Mouse (Mus musculus) urinary bladder, postnatal 4 days (tissue): ENCODE data around the gene Pptc7.
A peak's percentile ranks its signal among the peaks of the same experiment; 100 is the strongest.
"Not testable (repeated sequence)": the region's sequence is repeated elsewhere in the genome, so short reads cannot be mapped to it uniquely, and the experiment has no call there.

ENCODE experiments used
- DNase-seq, 2 experiments: peaks; one replicate each; pipeline ENCODE4 v3.0.0; 2021 to 2022; ENCODE audit warnings: low spot score in 2 of 2

The Pptc7 gene

DNA sequence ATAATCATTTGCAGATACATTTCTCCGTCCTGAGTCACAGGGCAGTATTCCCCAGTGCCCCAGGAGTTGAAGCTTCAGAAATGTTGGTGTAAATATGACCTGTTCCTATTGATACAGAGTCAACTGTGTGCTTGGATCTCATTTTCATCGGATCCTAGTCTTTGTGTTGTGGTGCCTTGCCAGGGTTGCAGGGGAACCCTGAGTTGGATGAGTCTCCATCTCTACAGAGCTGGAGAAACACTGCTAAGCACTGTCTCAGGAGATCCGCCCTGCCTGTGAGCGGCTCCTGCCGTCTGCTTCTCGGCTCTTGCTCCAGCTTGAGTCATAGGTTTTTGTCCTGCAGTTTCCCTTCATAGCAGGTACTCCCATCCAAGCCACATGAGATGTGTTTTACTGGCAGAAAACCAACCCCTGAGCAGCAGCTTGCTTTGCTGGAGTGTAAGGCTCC is 15.9 kb downstream of the Pptc7 start:
- no peak for DNase-seq

GRCm38 (mm10) chr5:122302810-122303745 is 18.9 kb downstream of the Pptc7 start:
- DNase-seq = no peak

DNA sequence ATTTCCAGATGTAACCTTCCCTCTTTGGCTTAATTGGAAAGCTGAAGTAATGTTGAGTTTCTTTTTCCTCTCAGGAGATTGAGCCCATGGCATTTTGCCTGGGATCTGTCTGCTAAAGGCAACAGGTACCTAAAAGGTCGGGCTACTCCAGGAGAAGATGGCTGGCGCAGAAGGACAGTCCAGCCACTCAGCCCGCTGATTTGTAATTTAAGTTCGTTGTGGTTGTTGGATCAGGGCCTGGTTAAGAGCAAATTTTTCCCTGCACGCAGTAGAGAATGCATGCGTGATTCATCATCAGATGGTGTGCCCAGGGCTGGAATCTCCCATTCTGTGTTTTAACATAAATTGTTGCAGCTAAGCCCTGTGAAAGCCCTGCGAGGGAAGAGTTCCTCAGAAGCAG is 19.8 kb downstream of the Pptc7 start:
- DNase-seq = no peak

DNA sequence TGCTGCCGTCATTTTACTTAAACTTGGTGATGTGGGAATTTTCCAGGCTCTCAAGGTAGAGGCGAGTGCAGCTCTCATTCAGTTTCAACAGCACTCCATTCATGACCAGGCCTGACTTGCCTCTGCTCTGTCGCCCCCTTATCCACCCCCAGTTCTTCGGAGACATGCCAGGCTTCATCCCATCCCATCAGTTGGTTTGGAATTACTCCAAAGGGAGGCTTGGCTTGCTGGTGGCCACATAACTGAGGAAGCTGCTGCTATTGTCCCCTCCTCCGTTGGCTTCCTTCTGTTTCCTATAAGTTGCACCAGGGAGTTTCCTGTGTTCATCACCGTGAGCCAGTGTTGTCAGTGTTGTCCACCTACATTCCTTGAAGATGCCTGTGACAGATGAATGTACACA is 20.4 kb downstream of the Pptc7 start:
- DNase-seq = no peak

GRCm38 (mm10) chr5:122305472-122305871 is 21.3 kb downstream of the Pptc7 start:
- no peak for DNase-seq

GRCm38 (mm10) chr5:122306536-122306935 is 22.4 kb downstream of the Pptc7 start:
- DNase-seq = no peak

DNA sequence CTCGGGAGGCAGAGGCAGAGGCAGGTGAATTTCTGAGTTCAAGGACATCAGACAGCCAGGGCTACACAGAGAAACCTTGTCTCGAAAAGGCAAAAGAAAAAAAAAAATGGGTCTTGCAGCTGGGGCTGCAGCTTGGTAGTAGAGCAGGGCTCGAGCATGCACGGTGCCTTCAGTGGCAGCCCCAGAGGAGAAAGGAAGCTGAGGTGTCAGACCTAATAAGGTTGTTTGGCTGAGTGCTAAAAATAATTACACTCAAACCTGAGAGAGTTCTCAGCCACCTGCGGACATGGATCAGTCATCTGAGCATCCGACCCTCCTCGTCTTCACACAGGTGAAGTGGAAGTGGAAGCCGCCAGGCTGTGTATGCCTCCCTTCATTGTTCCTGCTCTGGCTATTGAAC is 26.5 kb downstream of the Pptc7 start:
- DNase-seq = no peak

DNA sequence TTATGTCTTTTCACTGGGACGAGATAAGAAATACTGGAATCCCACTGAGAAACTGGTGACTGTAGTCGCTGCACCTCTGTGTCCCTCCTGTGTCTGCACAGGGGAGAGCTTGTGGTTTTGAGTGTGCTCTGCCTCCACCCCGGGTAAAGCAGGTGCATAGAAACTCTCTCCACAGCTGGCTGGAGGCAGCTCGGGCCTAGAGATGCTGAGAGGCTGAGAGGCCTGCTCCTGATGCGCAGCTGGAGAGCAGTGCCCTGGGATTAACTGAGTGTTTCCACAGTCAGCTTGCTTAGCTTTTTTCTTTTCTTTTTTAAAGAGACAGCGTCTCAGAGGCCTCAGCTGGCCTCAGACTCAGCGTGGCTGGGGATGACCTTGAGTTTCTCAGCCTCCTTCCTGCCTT is 27.5 kb downstream of the Pptc7 start:
- no peak for DNase-seq

DNA sequence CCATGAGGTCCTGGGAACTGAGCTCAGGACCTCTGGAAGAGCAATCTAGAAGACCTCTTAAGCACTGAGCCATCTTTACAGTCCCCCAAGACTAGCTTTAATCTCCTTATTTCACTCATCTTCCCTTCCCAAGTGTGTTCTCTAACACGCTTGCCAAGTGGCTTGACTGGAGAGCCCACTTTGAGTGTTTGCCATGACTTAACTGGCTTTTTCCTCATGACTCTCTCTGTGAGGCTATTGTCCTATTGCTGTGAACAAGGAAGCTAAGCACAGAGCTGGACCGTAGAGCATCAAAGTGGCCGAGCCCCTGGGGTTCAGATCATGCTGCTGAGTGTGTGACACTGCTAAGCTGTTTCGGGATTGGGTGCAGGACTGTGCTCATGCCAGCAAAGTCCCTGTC is 28.2 kb downstream of the Pptc7 start:
- DNase-seq = no peak

DNA sequence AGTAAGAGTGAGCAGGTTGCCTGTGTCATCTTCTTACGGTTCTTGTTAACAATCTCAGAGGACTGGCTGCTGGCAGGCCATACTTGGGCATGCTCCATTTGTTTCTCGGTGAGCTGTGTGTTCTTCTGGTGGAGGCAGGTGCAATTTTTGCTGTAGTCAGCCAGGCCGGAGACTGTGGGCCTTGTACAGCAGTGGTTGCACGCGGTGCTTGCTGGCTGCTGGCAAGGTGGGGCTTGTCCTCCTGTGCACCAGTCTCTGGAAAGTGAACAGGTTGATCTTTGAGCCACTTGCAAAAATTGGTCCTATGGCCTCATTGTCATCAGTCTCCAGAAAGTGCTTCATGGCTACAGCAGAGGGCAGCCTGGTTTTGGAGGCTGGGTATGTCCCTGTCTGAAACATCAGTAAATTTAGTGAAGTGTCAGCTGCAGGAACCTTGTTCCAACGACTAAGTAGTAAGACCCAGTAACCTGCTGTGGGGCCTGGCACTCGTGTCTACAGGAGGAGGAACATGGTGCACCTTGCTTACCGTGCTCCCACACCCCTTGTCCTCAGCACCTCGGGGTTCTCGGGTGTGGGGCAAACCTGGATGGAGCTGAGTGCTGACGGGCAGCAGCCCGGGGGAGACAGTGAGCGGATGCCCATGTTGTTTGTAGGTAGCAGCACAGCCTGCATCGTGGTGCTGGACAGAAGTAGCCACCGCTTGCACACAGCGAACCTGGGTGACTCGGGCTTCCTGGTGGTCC is 28.9 kb downstream of the Pptc7 start:
- DNase-seq = no peak

- DNase-seq = peak; percentile 78 to 79
Measured at GRCm38 (mm10) chr5:122314966-122315667, 31.0 kb downstream of the Pptc7 start.

DNA sequence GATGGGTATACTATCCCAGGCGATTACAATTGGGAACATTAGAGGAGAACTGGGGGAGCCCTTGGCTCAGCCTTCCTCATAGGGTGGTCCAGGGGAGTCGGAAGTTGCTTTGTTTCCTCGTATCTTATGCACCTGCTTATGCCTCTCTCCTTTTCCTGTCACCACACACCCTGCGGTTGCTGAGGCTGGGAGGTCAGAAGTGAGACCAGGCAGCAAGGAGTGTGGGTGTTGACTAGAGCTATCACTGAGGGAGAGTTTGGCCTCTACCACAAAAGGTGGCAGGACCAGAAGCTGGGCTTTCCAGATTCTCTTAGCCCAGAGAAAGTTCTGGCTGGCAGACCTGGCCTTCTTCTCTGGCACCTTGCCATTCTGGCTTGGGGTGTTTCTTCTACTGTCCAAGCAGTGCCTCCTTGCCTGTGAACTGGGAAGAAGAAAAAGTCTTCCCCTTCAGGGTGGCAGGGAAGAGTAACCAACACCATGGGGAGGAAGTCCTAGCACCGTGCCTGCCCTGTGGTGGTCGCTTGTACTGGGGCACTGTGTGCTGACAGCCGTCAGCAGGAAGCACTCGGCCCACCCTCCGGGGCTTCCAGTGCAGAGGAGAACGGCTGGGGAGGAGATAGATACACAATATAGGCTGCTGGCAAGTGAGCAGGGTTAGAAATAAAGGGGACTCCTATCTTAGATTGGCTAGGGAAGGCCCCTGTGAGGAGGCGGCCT is 33.3 kb downstream of the Pptc7 start:
- DNase-seq = no peak

DNA sequence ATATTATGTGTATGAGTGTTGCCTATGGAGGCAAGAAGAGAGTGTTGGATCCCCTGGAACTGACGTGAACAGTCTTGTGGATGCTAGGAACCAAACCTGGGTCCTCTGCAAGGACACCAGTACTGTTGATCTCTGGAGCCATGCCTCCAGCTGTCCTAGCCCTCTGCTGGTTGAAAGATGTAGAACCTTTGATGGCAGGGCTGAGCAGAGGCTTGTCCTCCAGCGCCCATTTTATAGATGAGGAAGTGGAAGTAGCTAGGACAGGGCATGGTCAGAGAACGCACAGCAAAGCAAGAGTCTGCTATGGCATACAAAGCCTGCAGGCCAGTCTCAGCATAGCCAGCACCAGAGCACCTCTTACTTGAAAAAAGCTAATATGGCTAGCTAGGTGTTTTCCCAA is 33.9 kb downstream of the Pptc7 start:
- DNase-seq = no peak

GRCm38 (mm10) chr5:122318976-122319375 is 34.8 kb downstream of the Pptc7 start:
- DNase-seq = not testable (repeated sequence)

- no peak for DNase-seq
Measured at GRCm38 (mm10) chr5:122319474-122320204, 35.5 kb downstream of the Pptc7 start.

- no peak for DNase-seq
Measured at GRCm38 (mm10) chr5:122320205-122320781, 36.1 kb downstream of the Pptc7 start.

GRCm38 (mm10) chr5:122323523-122323922 is 39.4 kb downstream of the Pptc7 start:
- DNase-seq = no peak

- DNase-seq = no peak
Measured at GRCm38 (mm10) chr5:122324608-122325431, 40.7 kb downstream of the Pptc7 start.

GRCm38 (mm10) chr5:122325477-122325876 is 41.3 kb downstream of the Pptc7 start:
- DNase-seq = no peak

GRCm38 (mm10) chr5:122327283-122327682 is 43.1 kb downstream of the Pptc7 start:
- no peak for DNase-seq
